Mouse (Mus musculus): ENCODE data around the gene Bloc1s6.

GRCm38 (mm10) chr2:122789730-122790129 lies 51.4 kb downstream of the Bloc1s6 start:
- no peak for TF ChIP-seq CTCF (IDR thresholded peaks at IDR 0.05; ENCODE audit: low read depth, low read length)
- no peak for TF ChIP-seq POLR2A (IDR thresholded peaks at IDR 0.05; ENCODE audit: extremely low read depth, insufficient read depth, low read length)

Measured in liver, adult 2 months (tissue).